Mouse (Mus musculus) heart, embryonic 16.5 days (tissue): Measurements from ENCODE around the gene Jmjd7. TPM values are rescaled to one million over a fixed set of nuclear protein-coding genes. Genes with fewer than 3 reads are reported as not detected.

Experiments
- ATAC-seq: fragments of 200-750 bp; cut with Nextera tagmentation; replicated peaks from 2 replicates; pipeline ENCODE4 v1.8.0; 2017; ENCODE audit warnings: moderate number of reproducible peaks; ENCODE audit not compliant: insufficient read depth, low FRiP score; ENCODE audit errors: extremely low read depth
- H3K27ac ChIP-seq: fragments of 300-500 bp; sonication (generic); 2 replicates; pipeline ENCODE4 v1.5.1; 2014; ENCODE audit warnings: mild to moderate bottlenecking, low read length, control low read depth, moderate library complexity
- H3K27me3 ChIP-seq: fragments of 300-500 bp; sonication (generic); 2 replicates; pipeline ENCODE4 v1.6.1; 2014; ENCODE audit warnings: low read length, mixed read lengths; ENCODE audit not compliant: control insufficient read depth, insufficient read depth
- H3K36me3 ChIP-seq: fragments of 300-500 bp; sonication (generic); 2 replicates; pipeline ENCODE4 v1.6.1; 2014; ENCODE audit not compliant: control insufficient read depth, insufficient read depth
- H3K4me1 ChIP-seq: fragments of 300-500 bp; sonication (generic); 2 replicates; pipeline ENCODE4 v1.6.1; 2014; ENCODE audit warnings: low read length, mixed read lengths; ENCODE audit not compliant: control insufficient read depth, insufficient read depth
- H3K4me2 ChIP-seq: fragments of 300-500 bp; sonication (generic); 2 replicates; pipeline ENCODE4 v1.6.1; 2014; ENCODE audit warnings: low read depth, mild to moderate bottlenecking, control low read depth, low read length
- H3K4me3 ChIP-seq: fragments of 300-500 bp; sonication (generic); 2 replicates; pipeline ENCODE4 v1.5.1; 2014; ENCODE audit warnings: mild to moderate bottlenecking, control low read depth, low read length
- H3K9ac ChIP-seq: fragments of 300-500 bp; sonication (generic); 2 replicates; pipeline ENCODE4 v1.6.1; 2014; ENCODE audit warnings: low read length, control low read depth
- H3K9me3 ChIP-seq: fragments of 300-500 bp; sonication (generic); replicated peaks from 2 replicates; pipeline ENCODE4 v1.6.1; 2016; ENCODE audit warnings: low read length; ENCODE audit not compliant: control insufficient read depth
- WGBS: fragments of 180-500 bp; shearing (Covaris S2); extraction: QIAGEN DNeasy Blood & Tissue Kit; methylation state at CpG from one replicate; pipeline ENCODE4 v1.1.7; 2014; 5-methylcytosine and 5-hydroxymethylcytosine counted together
- polyA plus RNA-seq: library from polyadenylated mRNA; unstranded; fragments of >200 nt; fragmentation: Nextera tagmentation; extraction: Ambion mirVana; gene quantifications from 2 replicates; pipeline ENCODE4 v1.2.1, GENCODE M21; 2015

Gene Jmjd7
- polyA plus RNA-seq, 1 experiment from 2014 or later, result 16.7 TPM

GRCm38 (mm10) chr2:119993515-119993914 lies 33.8 kb upstream of the Jmjd7 start:
- Histone ChIP-seq H3K36me3 (no peaks in the 10 kb centered on the region), H3K27ac (no peak overlapping the region), H3K9ac (no peak overlapping the region), H3K4me1 (peaks cover 8% of the 10 kb centered on the region), H3K9me3 (no peaks in the 10 kb centered on the region), H3K4me3 (no peak overlapping the region), H3K27me3 (no peaks in the 10 kb centered on the region), H3K4me2 (no peak overlapping the region)
- 55% methylated on average over 2 of the region's 2 CpGs for WGBS
- ATAC-seq, result no peak

GRCm38 (mm10) chr2:119994839-119995238 lies 32.4 kb upstream of the Jmjd7 start:
- ATAC-seq, result no peak
- Histone ChIP-seq H3K4me1 (peaks cover 8% of the 10 kb centered on the region), H3K4me3 (no peak overlapping the region), H3K27ac (peak overlapping the region; percentile 69), H3K27me3 (no peaks in the 10 kb centered on the region), H3K36me3 (no peaks in the 10 kb centered on the region; the same call in 1 of the 2 replicates), H3K9ac (no peak overlapping the region), H3K4me2 (no peak overlapping the region), H3K9me3 (no peaks in the 10 kb centered on the region)
- 52% methylated on average over 6 of the region's 6 CpGs for WGBS

GRCm38 (mm10) chr2:119995391-119996281 lies 31.6 kb upstream of the Jmjd7 start:
- no peak overlapping the region for H3K4me3 ChIP-seq
- WGBS, result 27% methylated on average over 9 of the region's 9 CpGs
- H3K4me2 ChIP-seq, result no peak overlapping the region
- H3K9me3 ChIP-seq, result no peaks in the 10 kb centered on the region
- no peaks in the 10 kb centered on the region; the same call in 1 of the 2 replicates for H3K36me3 ChIP-seq
- H3K27ac ChIP-seq, result peak overlapping the region; percentile 69
- peak; percentile 67 for ATAC-seq
- H3K27me3 ChIP-seq, result no peaks in the 10 kb centered on the region
- H3K4me1 ChIP-seq, result peaks cover 10% of the 10 kb centered on the region
- H3K9ac ChIP-seq, result no peak overlapping the region

- no peaks in the 10 kb centered on the region; the same call in 1 of the 2 replicates for H3K36me3 ChIP-seq
- peaks cover 18% of the 10 kb centered on the region for H3K4me1 ChIP-seq
- no peaks in the 10 kb centered on the region for H3K27me3 ChIP-seq
- H3K27ac ChIP-seq, result no peak overlapping the region
- H3K4me3 ChIP-seq, result no peak overlapping the region
- 74% methylated on average over 4 of the region's 4 CpGs for WGBS
- no peak for ATAC-seq
- H3K9ac ChIP-seq, result no peak overlapping the region
- H3K9me3 ChIP-seq, result no peaks in the 10 kb centered on the region
- H3K4me2 ChIP-seq, result no peak overlapping the region
Measured at GRCm38 (mm10) chr2:119997354-119997753, 29.9 kb upstream of the Jmjd7 start.

DNA sequence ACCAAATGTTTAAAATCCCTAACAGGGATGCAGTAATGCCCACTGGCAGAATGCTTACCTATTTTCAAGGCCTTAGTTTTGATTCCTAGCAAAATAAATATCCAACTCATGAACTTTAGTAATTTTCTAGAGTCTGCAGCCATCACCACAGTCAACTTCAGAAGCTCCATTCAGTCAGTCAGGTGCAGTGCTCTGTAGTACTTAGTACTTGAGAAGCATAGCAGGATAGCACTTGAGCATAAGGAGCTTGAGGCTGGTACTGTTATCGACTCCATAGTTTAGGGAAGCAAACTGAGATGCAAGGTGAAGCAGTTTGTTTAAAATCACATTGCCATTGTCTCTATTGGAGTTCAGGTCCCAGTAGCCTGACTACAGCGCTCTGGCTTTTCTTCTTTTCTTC lies 27.6 kb upstream of the Jmjd7 start:
- no peak overlapping the region for H3K4me2 ChIP-seq

DNA sequence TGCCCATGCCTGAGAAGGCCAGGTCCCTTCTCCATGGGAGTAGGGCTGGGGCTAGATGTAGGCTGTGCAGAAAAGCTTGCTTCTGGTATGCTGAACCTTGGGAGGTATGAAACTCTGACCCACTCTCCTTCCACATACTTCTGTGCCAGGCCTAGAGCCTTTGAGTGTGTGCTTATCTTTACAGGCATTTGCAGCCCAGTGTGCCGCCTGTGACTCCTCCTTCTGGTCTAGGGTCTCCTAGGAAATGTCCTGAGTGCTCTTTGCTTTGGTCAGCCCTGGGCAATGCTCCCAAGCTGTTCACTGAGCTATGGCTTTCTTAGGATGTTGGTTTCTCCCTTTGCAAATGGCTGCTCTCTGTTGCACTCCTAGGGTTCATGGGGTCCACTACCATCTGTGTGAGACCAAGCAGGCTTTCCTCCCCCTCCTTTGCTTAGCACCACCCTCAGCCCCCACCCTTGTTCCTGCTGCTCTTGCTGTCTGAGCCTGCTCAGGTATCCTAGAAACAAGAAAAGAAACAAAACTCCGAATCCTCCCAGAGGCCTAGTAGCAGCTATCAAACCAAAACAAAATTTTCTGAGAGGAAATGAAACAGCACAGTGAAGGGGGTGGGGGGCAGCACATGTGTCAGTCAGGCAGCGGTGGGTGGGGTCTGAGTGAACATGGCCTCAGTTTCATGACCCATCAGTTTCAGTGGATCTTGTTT lies 26.2 kb upstream of the Jmjd7 start:
- Histone ChIP-seq H3K27ac (peak overlapping the region; percentile 30), H3K4me3 (no peak overlapping the region), H3K4me2 (no peak overlapping the region), H3K9me3 (no peaks in the 10 kb centered on the region), H3K27me3 (no peaks in the 10 kb centered on the region), H3K36me3 (no peaks in the 10 kb centered on the region; the same call in 1 of the 2 replicates), H3K9ac (no peak overlapping the region), H3K4me1 (peaks cover 12% of the 10 kb centered on the region)
- 58% methylated on average over 3 of the region's 3 CpGs for WGBS
- ATAC-seq, result peak; percentile 35; the same call in 1 of the 2 replicates

More for the DNA sequence above, 27.6 kb upstream of the Jmjd7 start:
- Histone ChIP-seq H3K4me3 (no peak overlapping the region), H3K27me3 (no peaks in the 10 kb centered on the region), H3K27ac (no peak overlapping the region), H3K36me3 (no peaks in the 10 kb centered on the region; the same call in 1 of the 2 replicates), H3K4me1 (peaks cover 18% of the 10 kb centered on the region), H3K9ac (no peak overlapping the region), H3K9me3 (no peaks in the 10 kb centered on the region)
- 89% methylated on average over 2 of the region's 2 CpGs for WGBS
- no peak for ATAC-seq

DNA sequence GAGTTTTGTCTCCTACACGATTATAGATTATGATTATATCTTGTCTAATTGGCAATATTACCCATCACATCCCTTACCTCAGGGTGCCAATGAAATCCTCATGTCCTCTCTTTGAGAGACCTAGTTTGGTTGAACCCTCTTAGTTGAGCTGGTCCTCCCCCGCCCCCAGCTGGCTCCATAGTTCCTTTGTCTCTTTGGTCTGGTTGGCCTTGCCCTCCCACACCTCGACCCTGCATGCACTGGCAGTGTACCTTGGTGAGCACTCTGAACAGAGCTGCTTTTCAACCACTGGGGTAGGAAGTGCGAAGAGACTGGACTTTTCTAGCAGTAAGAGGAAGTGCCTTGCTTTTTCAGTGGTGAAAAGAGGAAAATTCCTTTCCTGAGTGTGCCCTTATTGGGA lies 25.3 kb upstream of the Jmjd7 start:
- no peaks in the 10 kb centered on the region; the same call in 1 of the 2 replicates for H3K36me3 ChIP-seq
- 70% methylated on average over 4 of the region's 4 CpGs for WGBS
- H3K27me3 ChIP-seq, result no peaks in the 10 kb centered on the region
- H3K4me3 ChIP-seq, result no peak overlapping the region
- no peak overlapping the region for H3K4me2 ChIP-seq
- no peak for ATAC-seq
- H3K27ac ChIP-seq, result no peak overlapping the region
- peaks cover 10% of the 10 kb centered on the region for H3K4me1 ChIP-seq
- no peak overlapping the region for H3K9ac ChIP-seq
- no peaks in the 10 kb centered on the region for H3K9me3 ChIP-seq

- peaks cover 10% of the 10 kb centered on the region for H3K4me1 ChIP-seq
- H3K4me2 ChIP-seq, result no peak overlapping the region
- no peak overlapping the region for H3K4me3 ChIP-seq
- WGBS, result 87% methylated on average over 2 of the region's 2 CpGs
- no peaks in the 10 kb centered on the region for H3K9me3 ChIP-seq
- ATAC-seq, result no peak
- H3K27ac ChIP-seq, result no peak overlapping the region
- no peaks in the 10 kb centered on the region; the same call in 1 of the 2 replicates for H3K36me3 ChIP-seq
- H3K27me3 ChIP-seq, result no peaks in the 10 kb centered on the region
- H3K9ac ChIP-seq, result no peak overlapping the region
Measured at GRCm38 (mm10) chr2:120003970-120004369, 23.3 kb upstream of the Jmjd7 start.

DNA sequence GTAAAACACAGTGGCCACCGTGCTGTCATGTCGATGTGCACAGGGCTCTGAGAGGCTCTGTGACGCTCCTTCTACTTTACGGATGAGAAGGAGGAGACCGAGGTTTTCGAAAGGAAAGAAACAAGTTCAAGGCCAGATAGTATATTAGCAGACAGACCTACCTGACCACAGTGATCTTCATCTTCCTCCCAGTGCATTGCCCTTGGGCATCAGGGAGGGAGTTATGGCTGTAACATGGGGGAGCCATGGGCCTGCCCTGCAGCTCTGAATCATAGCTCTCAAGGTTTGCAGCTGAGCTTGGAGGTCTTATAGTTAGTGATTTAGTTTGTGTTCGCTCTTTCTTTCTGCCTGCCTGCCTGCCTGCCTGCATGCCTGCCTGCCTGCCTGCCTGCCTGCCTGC lies 20.6 kb upstream of the Jmjd7 start:
- WGBS, result 96% methylated on average over 7 of the region's 7 CpGs
- ATAC-seq, result no peak

More for the DNA sequence above, 20.6 kb upstream of the Jmjd7 start:
- Histone ChIP-seq H3K4me3 (no peak overlapping the region), H3K9ac (no peak overlapping the region), H3K27me3 (no peaks in the 10 kb centered on the region), H3K9me3 (no peaks in the 10 kb centered on the region), H3K4me2 (no peak overlapping the region), H3K27ac (no peak overlapping the region), H3K36me3 (no peaks in the 10 kb centered on the region), H3K4me1 (no peaks in the 10 kb centered on the region)
